ENCODE assay signal across 14 mouse cellular contexts in genomic region chr15:7289516-7289915, GRCm38 (mm10).
DNase-seq lines count a peak whose midpoint lies in the region; ATAC-seq lines count a peak whose summit lies in the region.
"Had no signal": no experiment of that assay in that cellular context is flagged by ENCODE, and none has a peak within 500 bp of the region (broad histone marks: within the 10 kb centered on the region; RNA-seq: fewer than 3 reads in every experiment).

No protein-coding gene starts in this region.

- peaks cover 6% of the 10 kb centered on the region; the same call in 1 of the 2 replicates for H3K4me1 ChIP-seq in limb, embryonic 15.5 days
- H3K4me1 ChIP-seq: embryonic facial prominence, embryonic 15.5 days had no signal

- no peak overlapping the region for H3K4me2 ChIP-seq in limb, embryonic 15.5 days
- H3K4me2 ChIP-seq: embryonic facial prominence, embryonic 15.5 days; midbrain, embryonic 13.5 days had no signal

- H3K4me3 ChIP-seq in limb, embryonic 15.5 days, result no peak overlapping the region
- H3K4me3 ChIP-seq: embryonic facial prominence, embryonic 15.5 days; midbrain, embryonic 13.5 days had no signal

- WGBS in limb, embryonic 15.5 days, result 48% methylated on average over 14 of the region's 14 CpGs

- no peak overlapping the region for H3K27ac ChIP-seq in limb, embryonic 15.5 days
- H3K27ac ChIP-seq: embryonic facial prominence, embryonic 15.5 days; kidney, postnatal 0 days; midbrain, embryonic 13.5 days had no signal

- H3K9me3 ChIP-seq in limb, embryonic 15.5 days, result no peaks in the 10 kb centered on the region
- H3K9me3 ChIP-seq: embryonic facial prominence, embryonic 15.5 days; midbrain, embryonic 13.5 days had no signal

- no peaks in the 10 kb centered on the region for H3K36me3 ChIP-seq in limb, embryonic 15.5 days
- H3K36me3 ChIP-seq: embryonic facial prominence, embryonic 15.5 days; midbrain, embryonic 13.5 days had no signal

- no peaks in the 10 kb centered on the region for H3K27me3 ChIP-seq in limb, embryonic 15.5 days
- H3K27me3 ChIP-seq: embryonic facial prominence, embryonic 15.5 days; midbrain, embryonic 13.5 days had no signal

- intact Hi-C loops in gastrocnemius, postnatal 14 days (cut with DNase I; ENCODE audit: low total_unique reads), result no loop called here
- intact Hi-C loops in left cerebral cortex, postnatal 4 days (cut with DNase I), result no loop called here

- peak; percentile 16 for DNase-seq in gastrocnemius, postnatal 10 days
- no peak for DNase-seq in gastrocnemius, postnatal 14 days
- peak; percentile 10 for DNase-seq in R1 (ENCODE audit: low read depth, low spot score)
- DNase-seq in heart, adult 8-10 months (ENCODE audit: low spot score), result peak; percentile 29
- DNase-seq in left cerebral cortex, postnatal 4 days, result no peak
- DNase-seq in natural killer cell, adult 2 months (ENCODE audit: low spot score in 2 of 2), result no peak
- DNase-seq in left cerebral cortex, adult 11 months (ENCODE audit: low spot score), result no peak
- DNase-seq: cerebellum, adult 18-20 months; lung, adult 18-20 months had no signal

- no peak overlapping the region for H3K9ac ChIP-seq in limb, embryonic 15.5 days
- H3K9ac ChIP-seq: embryonic facial prominence, embryonic 15.5 days; midbrain, embryonic 13.5 days had no signal

- ATAC-seq in limb, embryonic 15.5 days (ENCODE audit: insufficient number of reproducible peaks, low FRiP score, low TSS enrichment, low read depth), result 0 out of 2 replicates have a peak, but pooled peaks have one; percentile 14
- ATAC-seq: hindbrain, embryonic 16.5 days; midbrain, embryonic 13.5 days had no signal

Comparison
In these comparisons a context has a peak if more than half of its experiments do, and no peak if none do; other contexts are left out.
1. DNase-seq: peak in gastrocnemius, postnatal 10 days (single experiment), R1 (single experiment) and heart, adult 8-10 months (single experiment); none in gastrocnemius, postnatal 14 days (single experiment), left cerebral cortex, postnatal 4 days (single experiment), natural killer cell, adult 2 months (0 of 2) and left cerebral cortex, adult 11 months (single experiment).